Comparison of ENCODE assay signal across 14 mouse cellular contexts in genomic region chr14:25223091-25223490, GRCm38 (mm10).
"Had no signal": no experiment of that assay in that cellular context is flagged by ENCODE, and none has a peak within 500 bp of the region (broad histone marks: within the 10 kb centered on the region; RNA-seq: fewer than 3 reads in every experiment).

No protein-coding gene starts in this region.

- H3K4me3 ChIP-seq: layer of hippocampus, adult 2 months; limb, embryonic 12.5 days; liver, embryonic 13.5 days; neural tube, embryonic 12.5 days; stomach, embryonic 15.5 days had no signal

- ATAC-seq: liver, postnatal 0 days had no signal

- DNase-seq: kidney, postnatal 10 days; kidney, postnatal 4 days; liver; liver, embryonic 13.5 days; liver, postnatal 0 days; lung, postnatal 36 days; midbrain, embryonic 14.5 days; right cerebral cortex, postnatal 14 days; thymus, adult 2 months; thymus, postnatal 25 days had no signal

- H3K27me3 ChIP-seq: limb, embryonic 12.5 days; liver, embryonic 13.5 days; neural tube, embryonic 12.5 days; stomach, embryonic 15.5 days had no signal

- H3K9me3 ChIP-seq: limb, embryonic 12.5 days; liver, embryonic 13.5 days; neural tube, embryonic 12.5 days; stomach, embryonic 15.5 days had no signal

- H3K4me2 ChIP-seq: limb, embryonic 12.5 days; liver, embryonic 13.5 days; neural tube, embryonic 12.5 days; stomach, embryonic 15.5 days had no signal

- H3K27ac ChIP-seq: layer of hippocampus, adult 2 months; liver, embryonic 13.5 days; neural tube, embryonic 12.5 days; stomach, embryonic 15.5 days had no signal

- H3K36me3 ChIP-seq: limb, embryonic 12.5 days; liver, embryonic 13.5 days; neural tube, embryonic 12.5 days; stomach, embryonic 15.5 days had no signal

- H3K9ac ChIP-seq: limb, embryonic 12.5 days; liver, embryonic 13.5 days; liver, postnatal 0 days; neural tube, embryonic 12.5 days; stomach, embryonic 15.5 days had no signal
